Mouse (Mus musculus) telencephalon, adult 2 months (tissue): ENCODE measurements around the gene Slc9a3r2.

Experiments
- DNase-seq: peaks from one replicate; pipeline ENCODE4 v3.0.0-alpha.2; 2011; ENCODE audit warnings: low read depth, low spot score

Gene Slc9a3r2

DNA sequence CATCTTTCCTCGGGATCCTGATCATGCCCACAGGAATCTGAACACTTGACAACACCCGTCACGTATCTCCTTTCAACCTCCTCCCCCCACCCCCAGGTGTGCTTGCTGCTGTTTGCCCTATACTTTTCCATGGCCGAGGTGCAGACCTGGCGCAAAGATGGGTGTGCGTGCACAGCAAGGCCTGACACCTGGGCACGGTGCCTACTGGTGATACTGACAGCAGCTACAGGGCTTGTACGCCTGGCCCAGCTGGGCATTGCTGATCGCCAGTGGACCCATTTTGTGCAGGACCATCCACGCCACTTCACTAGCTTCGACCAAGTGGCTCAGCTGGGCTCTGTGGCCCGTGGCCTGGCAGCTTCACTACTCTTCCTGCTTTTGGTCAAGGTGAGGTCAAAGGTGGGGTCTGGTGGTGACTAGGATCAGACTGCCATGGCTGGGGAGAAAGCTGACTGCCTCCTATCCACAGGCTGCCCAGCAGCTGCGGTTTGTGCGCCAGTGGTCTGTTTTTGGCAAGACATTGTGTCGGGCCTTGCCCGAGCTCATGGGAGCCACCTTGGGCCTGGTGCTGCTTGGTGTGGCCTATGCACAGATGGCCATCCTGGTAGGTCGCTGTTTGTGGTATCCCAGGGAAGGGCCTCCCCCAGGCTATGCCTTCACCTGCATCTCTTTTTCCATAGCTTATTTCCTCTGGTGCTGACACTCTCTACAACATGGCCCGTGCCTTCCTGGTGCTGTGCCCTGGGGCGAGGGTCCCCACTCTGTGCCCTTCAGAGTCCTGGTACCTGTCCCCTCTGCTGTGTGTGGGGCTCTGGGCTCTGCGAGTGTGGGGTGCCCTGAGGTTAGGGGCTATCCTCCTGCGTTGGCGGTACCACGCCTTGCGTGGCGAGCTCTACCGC is 55.9 kb downstream of the Slc9a3r2 start:
- no peak for DNase-seq

DNA sequence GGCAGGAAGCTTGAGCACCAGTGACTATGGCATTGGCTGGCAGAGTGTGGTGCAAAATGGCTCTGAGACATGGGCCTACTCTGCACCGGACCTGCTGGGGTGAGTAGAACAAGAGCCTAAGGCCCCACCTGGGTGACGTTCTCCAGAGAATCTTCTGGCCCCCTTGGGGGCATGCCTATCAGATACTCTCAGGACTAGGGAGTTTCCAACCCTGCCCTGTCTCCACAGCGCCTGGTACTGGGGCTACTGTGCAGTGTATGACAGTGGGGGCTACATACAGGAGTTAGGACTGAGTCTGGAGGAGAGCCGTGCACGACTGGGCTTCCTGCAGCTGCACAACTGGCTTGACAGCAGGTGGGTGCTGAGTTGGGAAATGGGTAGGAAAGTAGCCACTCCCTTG is 56.9 kb downstream of the Slc9a3r2 start:
- DNase-seq, result no peak

DNA sequence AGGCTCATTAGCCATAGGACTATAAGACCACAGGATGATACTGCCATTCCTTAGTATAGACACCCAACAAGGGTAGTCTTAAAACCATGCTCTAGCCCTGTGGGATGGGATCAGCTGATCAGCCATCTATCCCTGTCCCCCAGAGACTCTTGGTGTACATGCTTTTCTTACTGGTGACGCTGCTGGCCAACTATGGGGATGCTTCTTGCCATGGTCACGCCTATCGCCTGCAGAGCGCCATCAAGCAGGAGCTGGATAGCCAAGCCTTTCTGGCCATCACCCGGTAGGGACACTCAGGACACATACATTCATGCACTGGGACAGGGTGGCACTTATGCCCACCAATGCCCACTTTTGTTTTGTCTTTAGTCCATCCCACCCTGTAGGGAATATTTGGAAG is 58.4 kb downstream of the Slc9a3r2 start:
- DNase-seq, result no peak

DNA sequence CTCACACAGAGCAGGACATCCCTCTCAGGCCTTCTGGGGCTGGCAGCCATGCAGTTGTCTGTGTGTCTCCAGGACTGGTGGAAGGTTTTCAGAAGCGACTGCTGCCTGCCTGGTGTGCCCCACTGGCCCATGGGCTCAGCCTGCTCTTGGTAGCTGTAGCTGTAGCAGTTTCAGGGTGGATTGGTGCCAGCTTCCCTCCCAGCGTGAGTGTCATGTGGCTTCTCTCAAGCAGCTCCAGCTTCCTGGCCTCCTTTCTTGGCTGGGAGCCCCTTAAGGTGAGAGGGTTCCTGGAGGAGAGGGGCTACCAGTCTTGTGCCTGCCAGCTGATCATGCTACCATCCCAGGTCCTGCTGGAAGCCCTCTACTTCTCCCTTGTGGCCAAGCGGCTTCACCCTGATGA is 59.2 kb downstream of the Slc9a3r2 start:
- no peak for DNase-seq
